Mouse (Mus musculus): ENCODE measurements around the gene Coil. TPM values are rescaled to one million over a fixed set of nuclear protein-coding genes. Genes with fewer than 3 reads are reported as not detected.

Gene Coil
- polyA plus RNA-seq, 1 experiment = 3.1 TPM

GRCm38 (mm10) chr11:89001569-89001968 is 31.5 kb downstream of the Coil start:
- TF ChIP-seq REST (IDR thresholded peaks at IDR 0.05; ENCODE audit: insufficient read depth, insufficient read length) = no peak
- Histone ChIP-seq H3K36me3 (ENCODE audit: control insufficient read depth, insufficient read depth) (no peaks in the 10 kb centered on the region), H3K4me3 (no peak overlapping the region), H3K4me2 (ENCODE audit: low read depth) (peak overlapping the region; percentile 46), H3K27me3 (ENCODE audit: control insufficient read depth, insufficient read depth, insufficient read length) (no peaks in the 10 kb centered on the region), H3K79me2 (ENCODE audit: control insufficient read depth, insufficient read depth) (peaks cover 5% of the 10 kb centered on the region), H3ac (ENCODE audit: control insufficient read depth, insufficient read length) (no peak overlapping the region)

DNA sequence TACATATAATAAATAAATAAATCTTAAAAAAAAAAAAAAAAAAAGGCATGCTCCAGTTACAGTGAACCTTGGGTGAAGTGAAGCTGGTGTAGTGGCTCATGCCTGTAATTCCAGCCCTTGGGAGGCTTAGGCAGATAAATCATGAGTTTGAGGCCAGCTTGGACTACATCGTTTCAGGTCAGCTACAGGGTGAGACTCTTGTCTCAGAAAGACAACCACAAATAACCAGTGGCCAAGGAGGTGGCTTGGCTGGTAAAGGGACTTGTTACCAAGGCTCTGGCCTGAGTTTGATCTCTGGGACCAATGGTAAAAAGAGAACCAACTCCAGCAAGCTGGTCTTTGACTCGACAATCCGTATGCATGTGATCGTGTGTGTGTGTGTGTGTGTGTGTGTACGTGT is 32.0 kb downstream of the Coil start:
- no peak for TF ChIP-seq TCF12 (IDR thresholded peaks at IDR 0.05; ENCODE audit: insufficient read depth, poor library complexity, severe bottlenecking)
- TF ChIP-seq CEBPB (IDR thresholded peaks at IDR 0.05; ENCODE audit: insufficient read depth, poor library complexity, severe bottlenecking) = no peak
- TF ChIP-seq POLR2A (IDR thresholded peaks at IDR 0.05; ENCODE audit: insufficient read length, low read depth) = no peak
- TF ChIP-seq USF1 (IDR thresholded peaks at IDR 0.05; ENCODE audit: low read depth) = no peak
- no peak for TF ChIP-seq REST (IDR thresholded peaks at IDR 0.05; ENCODE audit: insufficient read depth, insufficient read length)
- no peak for TF ChIP-seq MYOD1 (IDR thresholded peaks at IDR 0.05; ENCODE audit: control insufficient read depth in 1 of 3, insufficient read length in 2 of 3, low read depth in 2 of 3)
- TF ChIP-seq MAX (IDR thresholded peaks at IDR 0.05; ENCODE audit: low read depth) = no peak
- no peak for TF ChIP-seq SRF (IDR thresholded peaks at IDR 0.05; ENCODE audit: control insufficient read depth, insufficient read length, low read depth)
- TF ChIP-seq POLR2AphosphoS2 (IDR thresholded peaks at IDR 0.05; ENCODE audit: insufficient read length, low read depth) = no peak
- TF ChIP-seq MYOG (IDR thresholded peaks at IDR 0.05; ENCODE audit: control insufficient read depth in 1 of 3, insufficient read depth in 1 of 3, insufficient read length in 2 of 3, low read depth in 2 of 3) = no peak
- Histone ChIP-seq H3K27me3 (ENCODE audit: control insufficient read depth, insufficient read depth, insufficient read length) (no peaks in the 10 kb centered on the region), H3K4me2 (ENCODE audit: low read depth) (peak overlapping the region; percentile 3), H3K36me3 (ENCODE audit: control insufficient read depth, insufficient read depth) (no peaks in the 10 kb centered on the region), H3K79me2 (ENCODE audit: control insufficient read depth, insufficient read depth) (peaks cover 5% of the 10 kb centered on the region), H3ac (ENCODE audit: control insufficient read depth, insufficient read length) (no peak overlapping the region), H3K4me3 (no peak overlapping the region)

DNA sequence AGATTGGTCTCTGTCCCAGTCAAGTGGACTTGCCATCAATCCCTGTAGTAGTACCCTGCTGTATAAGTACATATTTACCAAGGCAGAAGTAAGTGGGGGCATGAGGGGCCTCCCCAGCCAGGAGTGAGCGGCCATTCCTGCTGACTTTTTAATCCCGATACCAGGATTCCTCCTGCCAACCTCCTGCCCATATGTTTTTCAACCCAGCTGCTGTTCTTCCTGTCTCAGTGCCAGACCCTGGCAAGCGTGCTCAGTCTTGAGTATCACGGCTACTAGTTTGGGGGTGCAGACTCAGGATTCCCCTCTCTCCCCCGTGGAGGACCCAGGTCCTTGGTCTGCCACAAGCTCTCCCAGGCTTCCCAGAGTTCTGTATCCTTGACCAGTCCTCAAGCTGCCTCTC is 32.6 kb downstream of the Coil start:
- H3K36me3 ChIP-seq (ENCODE audit: control insufficient read depth, insufficient read depth) = no peaks in the 10 kb centered on the region
- no peak overlapping the region for H3K4me3 ChIP-seq
- no peaks in the 10 kb centered on the region for H3K27me3 ChIP-seq (ENCODE audit: control insufficient read depth, insufficient read depth, insufficient read length)
- peak in 1 of 3 experiments; percentile 42 for TF ChIP-seq MYOG (IDR thresholded peaks at IDR 0.05; ENCODE audit: control insufficient read depth in 1 of 3, insufficient read depth in 1 of 3, insufficient read length in 2 of 3, low read depth in 2 of 3)
- no peak for TF ChIP-seq POLR2AphosphoS2 (IDR thresholded peaks at IDR 0.05; ENCODE audit: insufficient read length, low read depth)
- TF ChIP-seq MYOD1 (IDR thresholded peaks at IDR 0.05; ENCODE audit: control insufficient read depth in 1 of 3, insufficient read length in 2 of 3, low read depth in 2 of 3) = peak in 1 of 3 experiments; percentile 11
- H3ac ChIP-seq (ENCODE audit: control insufficient read depth, insufficient read length) = no peak overlapping the region
- H3K79me2 ChIP-seq (ENCODE audit: control insufficient read depth, insufficient read depth) = peaks cover 5% of the 10 kb centered on the region
- peak overlapping the region; percentile 3 for H3K4me2 ChIP-seq (ENCODE audit: low read depth)

DNA sequence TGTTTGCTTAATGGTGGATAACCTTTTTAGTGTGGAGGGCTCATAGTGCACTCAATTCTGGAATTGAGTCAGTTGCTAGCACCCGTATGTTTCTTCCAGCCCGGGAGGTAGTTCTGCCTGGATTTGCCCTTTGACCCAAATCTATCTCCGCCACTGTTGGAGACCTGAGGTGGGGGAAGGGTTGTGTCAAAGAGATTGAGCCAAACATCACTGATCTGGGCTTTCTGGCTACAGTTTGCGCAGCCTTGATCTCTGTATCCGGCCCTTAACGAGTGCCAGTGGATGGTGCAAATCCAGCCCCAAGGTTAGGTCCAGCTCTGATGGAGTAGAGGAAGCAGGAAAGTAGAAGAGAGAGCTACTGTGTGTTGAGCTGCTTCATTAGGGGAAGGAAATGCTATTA is 33.0 kb downstream of the Coil start:
- Histone ChIP-seq H3ac (ENCODE audit: control insufficient read depth, insufficient read length) (no peak overlapping the region), H3K4me2 (ENCODE audit: low read depth) (peak overlapping the region; percentile 3), H3K79me2 (ENCODE audit: control insufficient read depth, insufficient read depth) (peaks cover 5% of the 10 kb centered on the region), H3K36me3 (ENCODE audit: control insufficient read depth, insufficient read depth) (no peaks in the 10 kb centered on the region), H3K4me3 (no peak overlapping the region), H3K27me3 (ENCODE audit: control insufficient read depth, insufficient read depth, insufficient read length) (no peaks in the 10 kb centered on the region)
- TF ChIP-seq REST (IDR thresholded peaks at IDR 0.05; ENCODE audit: insufficient read depth, insufficient read length) (no peak), CEBPB (IDR thresholded peaks at IDR 0.05; ENCODE audit: insufficient read depth, poor library complexity, severe bottlenecking) (no peak), SRF (IDR thresholded peaks at IDR 0.05; ENCODE audit: control insufficient read depth, insufficient read length, low read depth) (no peak), POLR2AphosphoS2 (IDR thresholded peaks at IDR 0.05; ENCODE audit: insufficient read length, low read depth) (no peak), TCF3 (IDR thresholded peaks at IDR 0.05; ENCODE audit: insufficient read length, low read depth) (no peak), MAX (IDR thresholded peaks at IDR 0.05; ENCODE audit: low read depth) (no peak), TCF12 (IDR thresholded peaks at IDR 0.05; ENCODE audit: insufficient read depth, poor library complexity, severe bottlenecking) (no peak), MYOG (IDR thresholded peaks at IDR 0.05; ENCODE audit: control insufficient read depth in 1 of 3, insufficient read depth in 1 of 3, insufficient read length in 2 of 3, low read depth in 2 of 3) (no peak), MYOD1 (IDR thresholded peaks at IDR 0.05; ENCODE audit: control insufficient read depth in 1 of 3, insufficient read length in 2 of 3, low read depth in 2 of 3) (no peak), USF1 (IDR thresholded peaks at IDR 0.05; ENCODE audit: low read depth) (no peak), E2F4 (IDR thresholded peaks at IDR 0.05; ENCODE audit: insufficient read depth) (no peak), POLR2A (IDR thresholded peaks at IDR 0.05; ENCODE audit: insufficient read length, low read depth) (no peak)

- Histone ChIP-seq H3K4me3 (no peak overlapping the region), H3ac (ENCODE audit: control insufficient read depth, insufficient read length) (no peak overlapping the region), H3K27me3 (ENCODE audit: control insufficient read depth, insufficient read depth, insufficient read length) (no peaks in the 10 kb centered on the region), H3K79me2 (ENCODE audit: control insufficient read depth, insufficient read depth) (peaks cover 5% of the 10 kb centered on the region), H3K4me2 (ENCODE audit: low read depth) (peak overlapping the region; percentile 19), H3K36me3 (ENCODE audit: control insufficient read depth, insufficient read depth) (no peaks in the 10 kb centered on the region)
- peak in 1 of 3 experiments; percentile 20 for TF ChIP-seq MYOG (IDR thresholded peaks at IDR 0.05; ENCODE audit: control insufficient read depth in 1 of 3, insufficient read depth in 1 of 3, insufficient read length in 2 of 3, low read depth in 2 of 3)
- TF ChIP-seq TCF3 (IDR thresholded peaks at IDR 0.05; ENCODE audit: insufficient read length, low read depth) = no peak
Observed at GRCm38 (mm10) chr11:89003726-89004125, 33.7 kb downstream of the Coil start.
